Mouse (Mus musculus) heart, postnatal 0 days (tissue): Measurements from ENCODE around the gene Creb5. TPM values are rescaled to one million over a fixed set of nuclear protein-coding genes. Genes with fewer than 3 reads are reported as not detected.
A peak's percentile ranks its signal among the peaks of the same experiment; 100 is the strongest.

ENCODE experiments used
- ATAC-seq: fragments of 200-750 bp; cut with Nextera tagmentation; 2 replicates; pipeline ENCODE4 v1.8.0; 2017; ENCODE audit warnings: low read depth, moderate number of reproducible peaks, moderate library complexity; ENCODE audit not compliant: insufficient read depth
- DNase-seq: peaks from one replicate; pipeline ENCODE4 v3.0.0-alpha.2; 2016; ENCODE audit warnings: low spot score
- H3K27ac ChIP-seq: fragments of 300-500 bp; sonication (generic); 2 replicates; pipeline ENCODE4 v1.5.1; 2014; ENCODE audit warnings: low read depth, mild to moderate bottlenecking
- H3K27me3 ChIP-seq: fragments of 300-500 bp; sonication (generic); 2 replicates; pipeline ENCODE4 v1.6.1; 2014; ENCODE audit warnings: low read length, mixed read lengths; ENCODE audit not compliant: control insufficient read depth, insufficient read depth
- H3K36me3 ChIP-seq: fragments of 300-500 bp; sonication (generic); replicated peaks from 2 replicates; pipeline ENCODE4 v1.6.1; 2014; ENCODE audit warnings: low read length, mixed read lengths; ENCODE audit not compliant: control insufficient read depth, insufficient read depth
- H3K4me1 ChIP-seq: fragments of 300-500 bp; sonication (generic); 2 replicates; pipeline ENCODE4 v1.6.1; 2014; ENCODE audit warnings: antibody characterized with exemption; ENCODE audit not compliant: control insufficient read depth, insufficient read depth
- H3K4me2 ChIP-seq: fragments of 300-500 bp; sonication (generic); 2 replicates; pipeline ENCODE4 v1.6.1; 2014; ENCODE audit warnings: low read depth, mild to moderate bottlenecking, low read length, moderate library complexity
- H3K4me3 ChIP-seq: fragments of 300-500 bp; sonication (generic); 2 replicates; pipeline ENCODE4 v1.5.1; 2014; ENCODE audit warnings: low read depth, low read length
- H3K9ac ChIP-seq: fragments of 300-500 bp; sonication (generic); replicated peaks from 2 replicates; pipeline ENCODE4 v1.6.1; 2014; ENCODE audit warnings: low read depth, low read length, mixed read lengths
- H3K9me3 ChIP-seq: fragments of 300-500 bp; sonication (generic); replicated peaks from 2 replicates; pipeline ENCODE4 v1.6.1; 2016; ENCODE audit warnings: low read length; ENCODE audit not compliant: control insufficient read depth
- CTCF ChIP-seq: IDR thresholded peaks from 2 replicates; pipeline ENCODE4 v1.5.1; 2016; ENCODE audit warnings: antibody characterized with exemption, control low read depth, low read depth
- EP300 ChIP-seq: IDR thresholded peaks from 2 replicates; pipeline ENCODE4 v1.6.1; 2016; ENCODE audit warnings: antibody characterized with exemption, low read depth
- WGBS: fragments of 180-500 bp; shearing (Covaris S2); extraction: QIAGEN DNeasy Blood & Tissue Kit; methylation state at CpG from one replicate; pipeline ENCODE4 v1.1.7; 2014; 5-methylcytosine and 5-hydroxymethylcytosine counted together
- polyA plus RNA-seq: library from polyadenylated mRNA; unstranded; fragments of >200 nt; fragmentation: Nextera tagmentation; extraction: Ambion mirVana; gene quantifications from 2 replicates; pipeline ENCODE4 v1.2.1, GENCODE M21; 2015
- total RNA-seq: library from RNA; depleted of rRNA; stranded (reverse); fragments of >200 nt; gene quantifications from 2 replicates; pipeline ENCODE4 v1.2.3, GENCODE M21; 2014; ENCODE audit warnings: low replicate concordance

The Creb5 gene
- total and polyA plus RNA-seq, 2 experiments from 2014 or later = 13.5 to 17.8 TPM

DNA sequence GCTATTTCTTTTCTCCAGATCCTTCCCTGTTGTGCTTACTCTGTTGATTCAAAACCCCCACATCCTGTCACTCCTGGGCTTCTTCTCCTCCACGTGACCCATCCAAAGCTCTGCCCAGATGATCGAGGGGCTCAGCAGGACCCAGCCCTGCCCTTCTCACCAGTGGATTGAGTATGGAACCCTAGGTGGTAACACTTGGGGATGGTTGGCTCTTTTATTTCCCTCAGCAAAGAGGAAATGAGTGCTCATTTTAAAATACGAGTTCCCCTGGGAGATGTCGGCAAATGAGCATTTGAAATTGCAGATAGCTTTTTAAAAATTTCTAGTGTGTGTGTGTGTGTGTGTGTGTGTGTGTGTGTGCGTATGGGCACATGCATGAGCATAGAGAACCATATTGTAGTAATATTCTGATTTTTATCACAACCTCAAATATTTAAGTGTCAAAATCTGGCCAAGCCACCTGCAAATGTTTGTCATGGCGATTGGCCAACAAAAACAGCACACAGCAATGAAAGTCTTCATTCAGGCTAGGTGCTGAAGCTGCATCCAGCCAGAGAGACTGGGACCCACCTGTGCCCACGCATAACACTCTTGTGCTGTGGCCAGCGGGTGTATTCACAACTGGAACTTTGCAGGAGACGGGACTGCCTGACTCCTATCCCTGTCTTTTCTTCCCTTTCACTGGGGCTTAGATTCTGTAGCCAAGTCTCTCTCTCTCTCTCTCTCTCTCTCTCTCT is 162.5 kb downstream of the Creb5 start:
- no peaks in the 10 kb centered on the region; the same call in 1 of the 2 replicates for H3K36me3 ChIP-seq
- H3K4me1 ChIP-seq = peaks cover 12% of the 10 kb centered on the region; the same call in 1 of the 2 replicates
- no peaks in the 10 kb centered on the region for H3K27me3 ChIP-seq
- DNase-seq (no peak), ATAC-seq (no peak)
- no peak overlapping the region for H3K9ac ChIP-seq
- 64% methylated on average over 9 of the region's 9 CpGs for WGBS
- H3K4me3 ChIP-seq = no peak overlapping the region
- TF ChIP-seq CTCF (no peak), EP300 (no peak)
- no peak overlapping the region for H3K27ac ChIP-seq
- no peaks in the 10 kb centered on the region for H3K9me3 ChIP-seq
- H3K4me2 ChIP-seq = 0 out of 2 replicates have a peak overlapping the region, but pooled peaks have one; percentile 13

DNA sequence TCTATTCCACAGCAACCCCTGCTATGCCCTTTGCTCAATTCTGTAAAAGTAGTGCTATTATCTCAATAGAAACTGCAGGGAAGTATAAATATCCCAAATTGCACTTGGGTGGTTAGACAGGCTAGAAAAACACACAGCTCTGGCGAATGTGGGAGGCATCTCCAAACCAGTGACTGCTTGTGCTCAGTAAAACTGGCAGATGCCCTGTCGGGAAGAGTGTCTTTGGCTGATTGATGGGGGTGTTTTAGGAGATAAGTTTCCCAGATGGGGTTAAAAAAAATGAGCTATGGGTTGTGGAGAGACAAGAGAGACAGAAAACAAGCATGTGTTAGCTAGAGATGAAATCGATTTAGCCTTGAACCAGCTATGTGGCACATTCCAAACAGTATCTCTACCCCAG is 163.4 kb downstream of the Creb5 start:
- H3K27me3 ChIP-seq = no peaks in the 10 kb centered on the region
- peaks cover 12% of the 10 kb centered on the region; the same call in 1 of the 2 replicates for H3K4me1 ChIP-seq
- 47% methylated on average over 3 of the region's 3 CpGs for WGBS
- ATAC-seq = no peak
- H3K27ac ChIP-seq = no peak overlapping the region
- H3K9me3 ChIP-seq = no peaks in the 10 kb centered on the region
- no peaks in the 10 kb centered on the region; the same call in 1 of the 2 replicates for H3K36me3 ChIP-seq
- H3K4me2 ChIP-seq = no peak overlapping the region
- no peak overlapping the region for H3K9ac ChIP-seq
- TF ChIP-seq CTCF (no peak), EP300 (no peak)
- H3K4me3 ChIP-seq = no peak overlapping the region
- no peak for DNase-seq

DNA sequence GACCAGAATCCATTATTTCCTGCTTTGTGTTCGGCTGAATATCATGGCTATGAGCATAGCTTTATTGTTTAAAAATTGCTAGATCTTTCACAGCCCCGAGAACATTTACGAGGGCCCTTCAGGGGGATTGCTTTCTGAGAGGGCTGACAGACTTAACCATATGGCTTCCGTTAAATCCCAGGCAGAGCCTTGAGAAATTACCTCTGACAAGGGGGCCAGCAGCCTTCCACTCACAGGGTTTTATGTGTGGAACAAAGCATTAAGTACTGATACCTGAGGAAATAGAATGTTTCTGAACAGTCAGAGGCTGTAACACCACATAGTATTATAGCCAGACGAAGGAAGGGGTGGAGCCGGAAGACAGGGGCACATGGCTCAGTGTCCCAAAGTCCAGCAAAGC is 165.2 kb downstream of the Creb5 start:
- TF ChIP-seq EP300 (no peak), CTCF (no peak)
- no peak overlapping the region for H3K4me2 ChIP-seq

DNA sequence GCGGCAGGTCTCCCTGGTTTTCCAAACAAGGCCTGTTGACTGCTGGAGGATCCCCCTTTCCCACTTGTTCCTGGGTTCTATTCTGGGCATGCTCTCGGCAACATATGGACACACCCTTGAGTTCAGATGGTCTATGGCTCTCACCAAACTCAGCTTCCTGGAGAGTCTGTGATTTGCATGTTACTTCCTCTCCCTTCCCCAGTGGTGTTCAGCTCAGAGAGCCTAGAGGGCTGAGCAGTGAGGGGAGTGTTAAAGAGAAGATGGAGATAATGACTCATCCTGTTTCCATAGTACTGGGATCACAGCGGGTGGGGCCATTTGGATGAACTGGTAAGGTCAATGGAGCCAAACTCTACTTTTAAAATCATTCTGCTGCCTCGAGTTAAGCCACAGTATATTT is 168.4 kb downstream of the Creb5 start:
- Histone ChIP-seq H3K4me3 (no peak overlapping the region), H3K4me2 (no peak overlapping the region), H3K9me3 (no peaks in the 10 kb centered on the region), H3K9ac (no peak overlapping the region), H3K4me1 (no peaks in the 10 kb centered on the region), H3K36me3 (no peaks in the 10 kb centered on the region), H3K27me3 (no peaks in the 10 kb centered on the region), H3K27ac (no peak overlapping the region)
- TF ChIP-seq EP300 = no peak
- no peak for TF ChIP-seq CTCF
- WGBS = 44% methylated on average over 4 of the region's 4 CpGs
- peak; percentile 26 for DNase-seq
- ATAC-seq = 0 out of 2 replicates have a peak, but pooled peaks have one; percentile 27

More for the DNA sequence above, 165.2 kb downstream of the Creb5 start:
- no peak overlapping the region for H3K27ac ChIP-seq
- ATAC-seq (no peak), DNase-seq (no peak)
- H3K36me3 ChIP-seq = no peaks in the 10 kb centered on the region; the same call in 1 of the 2 replicates
- no peak overlapping the region for H3K4me3 ChIP-seq
- H3K27me3 ChIP-seq = no peaks in the 10 kb centered on the region
- H3K9ac ChIP-seq = no peak overlapping the region
- WGBS = 69% methylated on average over 6 of the region's 6 CpGs
- peaks cover 12% of the 10 kb centered on the region; the same call in 1 of the 2 replicates for H3K4me1 ChIP-seq
- H3K9me3 ChIP-seq = no peaks in the 10 kb centered on the region

- Histone ChIP-seq H3K27me3 (no peaks in the 10 kb centered on the region), H3K36me3 (no peaks in the 10 kb centered on the region), H3K4me1 (no peaks in the 10 kb centered on the region), H3K9me3 (no peaks in the 10 kb centered on the region), H3K4me2 (no peak overlapping the region), H3K4me3 (no peak overlapping the region), H3K27ac (no peak overlapping the region), H3K9ac (no peak overlapping the region)
- no peak for TF ChIP-seq EP300
- no peak for TF ChIP-seq CTCF
- ATAC-seq = no peak
- WGBS = 93% methylated on average over 5 of the region's 5 CpGs
- no peak for DNase-seq
These were observed 169.0 kb downstream of the Creb5 start for GRCm38 (mm10) chr6:53456111-53456510.
